Mouse (Mus musculus): Measurements from ENCODE around the gene Dbp. TPM values are rescaled to one million over a fixed set of nuclear protein-coding genes. Genes with fewer than 3 reads are reported as not detected.

The Dbp gene
- polyA plus RNA-seq, 1 experiment, result 0.07 TPM

DNA sequence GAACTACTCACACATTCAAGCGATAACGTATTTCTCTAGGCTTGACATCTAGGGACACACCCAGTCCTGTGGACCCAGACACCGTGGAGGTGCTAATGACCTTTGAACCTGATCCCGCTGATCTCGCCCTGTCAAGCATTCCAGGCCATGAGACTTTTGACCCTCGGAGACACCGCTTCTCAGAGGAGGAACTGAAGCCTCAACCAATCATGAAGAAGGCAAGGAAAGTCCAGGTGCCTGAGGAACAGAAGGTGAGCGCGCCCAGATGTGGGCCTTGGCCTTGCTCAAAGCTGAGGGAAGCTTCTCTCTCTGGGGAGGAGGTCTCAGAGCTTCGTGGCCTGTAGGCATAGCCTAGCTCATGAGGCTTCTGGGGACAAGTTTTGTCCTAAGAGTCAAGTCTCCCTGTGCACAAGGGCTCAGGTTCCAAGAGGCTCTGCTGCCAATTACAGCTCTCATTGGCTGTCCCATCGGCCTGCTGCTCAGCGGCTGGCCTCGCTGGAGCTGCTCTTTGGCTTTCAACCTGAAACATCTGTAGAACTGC, 3.4 kb downstream of the Dbp start:
- Histone ChIP-seq H3K27me3 (ENCODE audit: control insufficient read depth) (peaks cover 4% of the 10 kb centered on the region; the same call in 1 of the 2 replicates), H3K36me3 (ENCODE audit: control insufficient read depth) (peaks cover 36% of the 10 kb centered on the region), H3K9me3 (ENCODE audit: control insufficient read depth, low read length) (no peaks in the 10 kb centered on the region), H3K4me3 (replicated peaks) (no peak overlapping the region), H3K4me1 (ENCODE audit: control insufficient read depth) (peaks cover 65% of the 10 kb centered on the region)
- no peak for TF ChIP-seq GATA1 (IDR thresholded peaks at IDR 0.05; ENCODE audit: low read length)
- no peak for TF ChIP-seq TAL1 (IDR thresholded peaks at IDR 0.05; ENCODE audit: low read length)

DNA sequence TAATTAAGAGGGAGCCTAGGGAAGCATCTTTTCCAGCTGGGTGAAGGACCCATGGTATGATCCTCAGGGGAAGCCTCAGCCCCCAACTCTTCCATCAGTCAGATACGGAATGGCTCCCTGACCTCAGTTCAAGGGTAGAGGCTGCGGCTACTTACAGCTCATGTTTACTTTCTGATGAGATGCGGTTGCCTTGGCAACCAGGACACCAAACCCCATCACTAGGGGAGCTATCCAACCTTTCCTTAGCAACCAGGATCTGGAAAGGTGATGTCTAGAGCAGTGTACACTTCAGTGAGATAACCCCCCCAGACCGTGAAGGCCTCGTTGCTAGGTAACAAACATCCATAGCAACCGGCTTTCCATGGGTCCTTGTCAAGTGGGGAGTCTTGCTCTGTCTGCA, 4.1 kb downstream of the Dbp start:
- H3K36me3 ChIP-seq (ENCODE audit: control insufficient read depth), result peaks cover 43% of the 10 kb centered on the region
- H3K4me1 ChIP-seq (ENCODE audit: control insufficient read depth), result peaks cover 65% of the 10 kb centered on the region
- TF ChIP-seq TAL1 (IDR thresholded peaks at IDR 0.05; ENCODE audit: low read length), result no peak
- no peak for TF ChIP-seq GATA1 (IDR thresholded peaks at IDR 0.05; ENCODE audit: low read length)

DNA sequence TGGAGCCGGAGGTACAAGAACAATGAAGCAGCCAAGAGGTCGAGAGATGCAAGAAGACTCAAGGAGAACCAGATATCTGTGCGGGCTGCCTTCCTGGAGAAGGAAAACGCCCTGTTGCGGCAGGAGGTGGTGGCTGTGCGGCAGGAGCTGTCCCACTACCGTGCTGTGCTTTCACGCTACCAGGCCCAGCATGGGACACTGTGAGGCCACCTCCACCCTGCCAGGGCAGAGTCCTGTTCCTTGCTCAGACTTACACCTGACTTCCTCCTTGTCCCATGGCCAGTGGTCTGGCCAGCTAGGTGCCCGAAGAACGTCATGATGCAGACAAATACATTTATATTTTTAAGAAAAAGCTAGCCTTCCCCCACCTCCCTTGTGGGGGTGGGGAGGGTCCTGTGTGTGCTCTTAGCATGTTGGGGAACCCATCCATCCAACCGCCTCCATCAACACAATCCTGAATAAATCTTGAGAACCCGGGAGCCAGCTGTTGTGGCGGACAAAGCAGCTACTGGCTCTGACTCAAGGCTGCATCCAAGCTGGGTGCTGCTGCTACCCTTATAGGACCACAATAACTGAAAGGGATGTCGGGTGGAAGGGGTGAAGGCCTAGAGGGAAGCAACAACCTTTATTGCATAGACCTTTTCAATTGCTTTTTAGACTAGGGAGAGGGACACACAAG, 4.9 kb downstream of the Dbp start:
- H3K36me3 ChIP-seq (ENCODE audit: control insufficient read depth), result peaks cover 44% of the 10 kb centered on the region

More for the DNA sequence above, 4.1 kb downstream of the Dbp start:
- Histone ChIP-seq H3K27me3 (ENCODE audit: control insufficient read depth) (peaks cover 4% of the 10 kb centered on the region; the same call in 1 of the 2 replicates), H3K4me3 (replicated peaks) (no peak overlapping the region), H3K9me3 (ENCODE audit: control insufficient read depth, low read length) (no peaks in the 10 kb centered on the region)

GRCm38 (mm10) chr7:45710477-45711191, 5.7 kb downstream of the Dbp start:
- Histone ChIP-seq H3K36me3 (ENCODE audit: control insufficient read depth) (peaks cover 44% of the 10 kb centered on the region), H3K4me3 (replicated peaks) (no peak overlapping the region), H3K9me3 (ENCODE audit: control insufficient read depth, low read length) (no peaks in the 10 kb centered on the region), H3K27me3 (ENCODE audit: control insufficient read depth) (peaks cover 4% of the 10 kb centered on the region; the same call in 1 of the 2 replicates), H3K4me1 (ENCODE audit: control insufficient read depth) (peaks cover 65% of the 10 kb centered on the region)
- TF ChIP-seq TAL1 (IDR thresholded peaks at IDR 0.05; ENCODE audit: low read length) (no peak), GATA1 (IDR thresholded peaks at IDR 0.05; ENCODE audit: low read length) (no peak)

More for the DNA sequence above, 4.9 kb downstream of the Dbp start:
- TF ChIP-seq TAL1 (IDR thresholded peaks at IDR 0.05; ENCODE audit: low read length) (no peak), GATA1 (IDR thresholded peaks at IDR 0.05; ENCODE audit: low read length) (no peak)
- no peak overlapping the region for H3K4me3 ChIP-seq (replicated peaks)
- peaks cover 4% of the 10 kb centered on the region; the same call in 1 of the 2 replicates for H3K27me3 ChIP-seq (ENCODE audit: control insufficient read depth)
- peaks cover 65% of the 10 kb centered on the region for H3K4me1 ChIP-seq (ENCODE audit: control insufficient read depth)
- no peaks in the 10 kb centered on the region for H3K9me3 ChIP-seq (ENCODE audit: control insufficient read depth, low read length)

GRCm38 (mm10) chr7:45711316-45712021, 6.6 kb downstream of the Dbp start:
- peaks cover 45% of the 10 kb centered on the region for H3K36me3 ChIP-seq (ENCODE audit: control insufficient read depth)
- no peaks in the 10 kb centered on the region for H3K9me3 ChIP-seq (ENCODE audit: control insufficient read depth, low read length)
- TF ChIP-seq GATA1 (IDR thresholded peaks at IDR 0.05; ENCODE audit: low read length) (no peak), TAL1 (IDR thresholded peaks at IDR 0.05; ENCODE audit: low read length) (no peak)
- H3K4me3 ChIP-seq (replicated peaks), result no peak overlapping the region
- H3K4me1 ChIP-seq (ENCODE audit: control insufficient read depth), result peaks cover 65% of the 10 kb centered on the region
- no peaks in the 10 kb centered on the region for H3K27me3 ChIP-seq (ENCODE audit: control insufficient read depth)

- Histone ChIP-seq H3K27me3 (ENCODE audit: control insufficient read depth) (no peaks in the 10 kb centered on the region), H3K4me1 (ENCODE audit: control insufficient read depth) (peaks cover 65% of the 10 kb centered on the region), H3K4me3 (replicated peaks) (no peak overlapping the region), H3K36me3 (ENCODE audit: control insufficient read depth) (peaks cover 46% of the 10 kb centered on the region), H3K9me3 (ENCODE audit: control insufficient read depth, low read length) (no peaks in the 10 kb centered on the region)
- TF ChIP-seq TAL1 (IDR thresholded peaks at IDR 0.05; ENCODE audit: low read length) (no peak), GATA1 (IDR thresholded peaks at IDR 0.05; ENCODE audit: low read length) (no peak)
Observed at GRCm38 (mm10) chr7:45712022-45712757, 7.3 kb downstream of the Dbp start.

- TF ChIP-seq GATA1 (IDR thresholded peaks at IDR 0.05; ENCODE audit: low read length), result no peak
- no peak for TF ChIP-seq TAL1 (IDR thresholded peaks at IDR 0.05; ENCODE audit: low read length)
- Histone ChIP-seq H3K36me3 (ENCODE audit: control insufficient read depth) (peaks cover 46% of the 10 kb centered on the region), H3K9me3 (ENCODE audit: control insufficient read depth, low read length) (no peaks in the 10 kb centered on the region), H3K27me3 (ENCODE audit: control insufficient read depth) (no peaks in the 10 kb centered on the region), H3K4me3 (replicated peaks) (no peak overlapping the region), H3K4me1 (ENCODE audit: control insufficient read depth) (peaks cover 56% of the 10 kb centered on the region)
Observed at GRCm38 (mm10) chr7:45713396-45713795, 8.5 kb downstream of the Dbp start.

DNA sequence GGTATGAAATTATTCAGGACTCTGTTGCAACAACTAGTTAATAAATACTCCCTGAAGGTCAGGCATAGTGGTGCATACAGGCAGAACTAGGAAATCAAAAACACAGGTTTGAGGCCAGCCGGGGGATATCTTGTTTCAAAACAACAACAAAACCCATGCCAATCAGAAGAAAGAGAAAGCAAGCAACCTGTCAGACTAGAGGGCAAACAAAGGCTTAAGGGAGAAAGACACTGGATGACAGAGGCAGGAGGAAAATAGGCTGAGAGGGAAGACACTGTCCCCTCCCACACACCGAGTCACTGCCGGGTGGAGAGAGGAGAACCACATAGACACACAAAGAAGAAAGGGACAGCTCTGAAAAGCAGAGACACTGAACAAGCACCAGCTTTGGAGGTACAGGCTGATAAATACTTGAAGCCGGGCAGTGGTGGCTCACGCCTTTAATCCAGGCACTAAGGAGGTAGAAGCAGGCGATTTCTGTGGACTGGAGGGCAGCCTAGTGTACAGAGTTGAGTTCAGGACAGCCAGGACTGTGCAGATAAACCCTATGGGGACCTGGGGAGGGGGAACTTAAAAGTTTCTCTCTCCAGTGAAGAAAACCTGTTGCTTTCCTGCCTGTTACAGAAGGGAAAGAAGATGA, 9.1 kb downstream of the Dbp start:
- TF ChIP-seq TAL1 (IDR thresholded peaks at IDR 0.05; ENCODE audit: low read length) (no peak), GATA1 (IDR thresholded peaks at IDR 0.05; ENCODE audit: low read length) (no peak)
- no peaks in the 10 kb centered on the region for H3K27me3 ChIP-seq (ENCODE audit: control insufficient read depth)
- no peaks in the 10 kb centered on the region for H3K9me3 ChIP-seq (ENCODE audit: control insufficient read depth, low read length)
- H3K4me1 ChIP-seq (ENCODE audit: control insufficient read depth), result peaks cover 59% of the 10 kb centered on the region
- peaks cover 49% of the 10 kb centered on the region for H3K36me3 ChIP-seq (ENCODE audit: control insufficient read depth)
- peak overlapping the region; percentile 83 for H3K4me3 ChIP-seq (replicated peaks)
